Mouse (Mus musculus) ES-E14 (cell line): ENCODE results near the gene Trim28. TPM values are rescaled to one million over a fixed set of nuclear protein-coding genes. Genes with fewer than 3 reads are reported as not detected.

Experiments used
- DNase-seq: peaks from one replicate; pipeline ENCODE4 v3.0.0-alpha.2; 2013; ENCODE audit warnings: low read depth, low spot score
- H3K27ac ChIP-seq: 2 replicates; pipeline ENCODE4 v1.5.1; 2012; ENCODE audit warnings: low read depth, mild to moderate bottlenecking, low read length, moderate library complexity, mixed read lengths; ENCODE audit not compliant: poor library complexity, insufficient read depth, severe bottlenecking
- H3K36me3 ChIP-seq: 2 replicates; pipeline ENCODE4 v1.6.1; 2012; ENCODE audit warnings: mild to moderate bottlenecking, low read length, moderate library complexity, mixed read lengths; ENCODE audit not compliant: control insufficient read depth, poor library complexity, insufficient read depth, severe bottlenecking
- H3K4me1 ChIP-seq, 2 experiments: fragments of 150-350 bp in 1 of 2; sonication (generic) in 1 of 2; 2 replicates each; pipeline ENCODE4 v1.6.1; 2012; ENCODE audit warnings: low read length in 2 of 2, mild to moderate bottlenecking in 1 of 2, mixed read lengths in 1 of 2; ENCODE audit not compliant: control insufficient read depth in 2 of 2, insufficient read depth in 2 of 2, poor library complexity in 1 of 2
- H3K4me3 ChIP-seq, 2 experiments: fragments of 150-350 bp in 1 of 2; sonication (generic) in 1 of 2; 2 replicates each; pipeline ENCODE4 v1.5.1; 2012; ENCODE audit warnings: low read length in 2 of 2, low read depth in 1 of 2, mild to moderate bottlenecking in 1 of 2, mixed read lengths in 1 of 2; ENCODE audit not compliant: insufficient read depth in 1 of 2, poor library complexity in 1 of 2, severe bottlenecking in 1 of 2
- H3K9ac ChIP-seq: 2 replicates; pipeline ENCODE4 v1.6.1; 2012; ENCODE audit warnings: low read depth, mild to moderate bottlenecking, low read length, mixed read lengths; ENCODE audit not compliant: poor library complexity, insufficient read depth, severe bottlenecking
- H3K9me3 ChIP-seq: fragments of 150-350 bp; sonication (generic); 2 replicates; pipeline ENCODE4 v1.6.1; 2012; ENCODE audit warnings: low read depth, mild to moderate bottlenecking, low read length; ENCODE audit not compliant: control insufficient read depth, insufficient read depth
- CHD2 ChIP-seq: IDR thresholded peaks from 2 replicates; pipeline ENCODE4 v1.6.1; 2014; ENCODE audit warnings: mild to moderate bottlenecking, low read depth, low read length, inconsistent platforms
- HCFC1 ChIP-seq: IDR thresholded peaks from 2 replicates; pipeline ENCODE4 v1.6.1; 2012; ENCODE audit warnings: low read length, inconsistent platforms, borderline replicate concordance; ENCODE audit not compliant: insufficient read depth
- MAFK ChIP-seq: IDR thresholded peaks from 2 replicates; pipeline ENCODE4 v1.6.1; 2014; ENCODE audit warnings: mild to moderate bottlenecking, low read depth, low read length, inconsistent platforms; ENCODE audit not compliant: insufficient read depth
- ZC3H11A ChIP-seq: IDR thresholded peaks from 2 replicates; pipeline ENCODE4 v1.6.1; 2012; ENCODE audit warnings: low read depth, mild to moderate bottlenecking, inconsistent platforms, low read length, borderline replicate concordance
- ZNF384 ChIP-seq: IDR thresholded peaks from 2 replicates; pipeline ENCODE4 v1.6.1; 2012; ENCODE audit warnings: low read depth, low read length, inconsistent platforms
- in situ Hi-C, 2 experiments: fragments of 600-800 bp; cut with MboI; formaldehyde crosslinking; loops; one replicate each; pipeline ENCODE4 v1.15.1; 2025; ENCODE audit warnings: low sequenced_read_pairs in 2 of 2, inconsistent platforms in 1 of 2; ENCODE audit not compliant: unreplicated experiment in 2 of 2
- total RNA-seq: library from RNA; depleted of rRNA; stranded (reverse); fragments of 300-350 nt; gene quantifications from 2 replicates; pipeline ENCODE4 v1.2.3, GENCODE M21; 2012; rRNA removed

Gene Trim28
- total RNA-seq, 1 experiment: 2,698 TPM

DNA sequence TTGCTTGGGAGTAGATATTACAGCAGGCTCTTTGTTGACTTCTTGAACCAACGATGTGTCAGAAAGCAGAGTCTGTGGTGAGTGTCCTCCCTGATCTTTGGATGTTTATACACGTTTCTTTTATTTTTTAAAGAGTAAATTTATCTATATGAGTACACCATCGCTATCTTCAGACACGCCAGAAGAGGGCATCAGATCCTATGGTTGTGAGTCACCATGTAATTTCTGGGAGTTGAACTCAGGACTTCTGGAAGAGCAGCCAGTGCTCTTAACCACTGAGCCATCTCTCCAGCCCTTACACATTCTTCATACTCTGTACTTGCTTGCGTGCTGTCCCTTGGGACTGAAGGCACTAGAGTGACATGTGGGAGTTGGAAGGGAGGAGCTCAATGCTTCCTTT, 73.4 kb downstream of the Trim28 start:
- H3K9ac ChIP-seq: no peak overlapping the region
- no peak for DNase-seq
- TF ChIP-seq ZC3H11A: no peak; the same call in 1 of the 2 replicates
- TF ChIP-seq MAFK: no peak
- TF ChIP-seq HCFC1: no peak
- TF ChIP-seq ZNF384: no peak
- TF ChIP-seq CHD2: no peak

More for the DNA sequence above, 73.4 kb downstream of the Trim28 start:
- H3K4me1 ChIP-seq: no peaks in the 10 kb centered on the region
- no peak overlapping the region for H3K27ac ChIP-seq
- in situ Hi-C loops: no loop called here
- H3K4me3 ChIP-seq: no peak overlapping the region
- no peaks in the 10 kb centered on the region for H3K9me3 ChIP-seq
- no peaks in the 10 kb centered on the region for H3K36me3 ChIP-seq

Other genes with a start within 250 kb of the Trim28 start
- 13.3 and 19.2 TPM in 2 replicates for gene Zscan18, start 195.5 kb upstream of the Trim28 start, total RNA-seq
- gene Zfp329, start 180.3 kb upstream of the Trim28 start, total RNA-seq: 10.3 and 13.6 TPM in 2 replicates
- gene Zfp110, start 164.4 kb upstream of the Trim28 start, total RNA-seq: 53.9 and 65.9 TPM in 2 replicates
- 1.4 and 1.8 TPM in 2 replicates for gene Zfp128, start 117.9 kb upstream of the Trim28 start, total RNA-seq
- 5.1 and 5.7 TPM in 2 replicates for gene Zscan22, start 101.3 kb upstream of the Trim28 start, total RNA-seq
- 3,358 and 4,390 TPM in 2 replicates for gene Rps5, start 76.8 kb upstream of the Trim28 start, total RNA-seq
- gene Rnf225, start 71.7 kb upstream of the Trim28 start, total RNA-seq: 4.4 and 6.9 TPM in 2 replicates
- gene Zfp324, start 33.3 kb upstream of the Trim28 start, total RNA-seq: 4.7 and 5.6 TPM in 2 replicates
- 6.4 and 7.3 TPM in 2 replicates for gene Zfp446, start 21.3 kb upstream of the Trim28 start, total RNA-seq
- gene Slc27a5, start 922 bp upstream of the Trim28 start, total RNA-seq: 0.45 and 0.69 TPM in 2 replicates
- 23.7 and 26.7 TPM in 2 replicates for gene Zbtb45, start 10.9 kb downstream of the Trim28 start, total RNA-seq
- gene Chmp2a, start 35.7 kb downstream of the Trim28 start, total RNA-seq: 103 and 143 TPM in 2 replicates
- gene Ube2m, start 39.2 kb downstream of the Trim28 start, total RNA-seq: 73.8 and 92.8 TPM in 2 replicates
- 3.2 and 3.8 TPM in 2 replicates for gene Mzf1, start 55.6 kb downstream of the Trim28 start, total RNA-seq
- gene Vmn1r85, start 96.1 kb downstream of the Trim28 start, total RNA-seq: not detected in 2 replicates
- gene Vmn1r86, start 120.8 kb downstream of the Trim28 start, total RNA-seq: not detected in 2 replicates
- not detected in 2 replicates for gene Vmn1r87, start 141.0 kb downstream of the Trim28 start, total RNA-seq
- gene Vmn1r88, start 160.5 kb downstream of the Trim28 start, total RNA-seq: 0.04 and 0.11 TPM in 2 replicates
- gene Vmn1r89, start 213.9 kb downstream of the Trim28 start, total RNA-seq: not detected in 2 replicates